Mouse (Mus musculus): ENCODE measurements at regions not wholly inside any gene's neighbourhood (a gene's known extent, or its start where the extent isn't known, plus 50 kb on each side); places are given as distances from the start of the nearest gene placed in this dataset.

DNA sequence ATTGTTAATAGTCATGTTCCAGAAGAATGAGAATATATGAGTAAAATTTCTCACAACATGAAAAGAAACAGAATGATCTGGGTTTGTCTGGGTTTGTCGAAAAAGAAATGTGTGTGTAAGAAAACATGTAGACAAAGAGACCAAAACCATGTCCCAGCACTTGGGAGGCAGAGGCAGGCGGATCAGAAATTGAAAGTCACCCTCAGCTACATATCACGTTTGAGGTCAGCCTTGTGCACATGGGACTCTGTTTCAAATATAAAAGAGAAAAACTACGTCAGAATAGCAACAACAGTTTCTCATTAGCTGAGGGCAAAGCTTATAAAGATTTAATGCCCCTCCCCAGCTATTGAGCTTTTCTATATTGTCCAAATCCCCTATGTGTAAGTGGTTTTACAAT lies 103.8 kb downstream of the Tmsb4x start:
- no peaks in the 10 kb centered on the region; the same call in 1 of the 2 replicates for H3K4me1 ChIP-seq (ENCODE audit: control insufficient read depth, insufficient read depth, low read length)
- no peaks in the 10 kb centered on the region for H3K36me3 ChIP-seq (ENCODE audit: control insufficient read depth, insufficient read depth, low read length)
- no peak overlapping the region for H3K4me3 ChIP-seq (replicated peaks; ENCODE audit: low read length)
- H3K9me3 ChIP-seq (ENCODE audit: control insufficient read depth, low read length) = no peaks in the 10 kb centered on the region
- WGBS = 62% methylated on average over 4 of the region's 4 CpGs
- no peak overlapping the region for H3K27ac ChIP-seq (replicated peaks; ENCODE audit: low read depth, low read length)
- no peak for DNase-seq (ENCODE audit: low spot score)
- ATAC-seq (ENCODE audit: low FRiP score, low read depth) = no peak
- no peak overlapping the region for H3K4me2 ChIP-seq (replicated peaks; ENCODE audit: low read depth, low read length, severe bottlenecking)
- no peak for TF ChIP-seq POLR2A (IDR thresholded peaks at IDR 0.05; ENCODE audit: borderline replicate concordance, extremely low read depth, insufficient read depth, insufficient read length)
- H3K27me3 ChIP-seq (ENCODE audit: control insufficient read depth, insufficient read depth, low read length) = no peaks in the 10 kb centered on the region; the same call in 1 of the 2 replicates
- no peak overlapping the region for H3K9ac ChIP-seq (ENCODE audit: low read depth, low read length, severe bottlenecking)

DNA sequence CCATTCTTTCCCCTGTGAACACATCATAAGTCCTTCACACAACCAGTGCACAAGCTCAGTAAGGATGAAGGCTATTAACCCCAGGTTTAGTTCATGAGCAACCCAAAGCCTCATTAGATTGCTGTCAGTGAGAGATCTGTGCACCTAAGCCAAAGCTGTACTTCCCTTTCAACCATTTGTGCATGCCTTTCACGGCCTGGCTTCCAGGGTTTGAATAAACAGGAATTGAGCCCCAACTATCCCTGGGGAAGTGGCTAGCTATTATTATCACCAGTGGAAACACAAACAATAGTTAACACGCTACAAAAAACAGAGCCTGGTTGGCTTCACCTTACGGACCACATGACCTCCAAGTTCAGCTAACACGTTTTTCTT lies 104.9 kb downstream of the Tmsb4x start:
- no peaks in the 10 kb centered on the region; the same call in 1 of the 2 replicates for H3K27me3 ChIP-seq (ENCODE audit: control insufficient read depth, insufficient read depth, low read length)
- no peaks in the 10 kb centered on the region for H3K36me3 ChIP-seq (ENCODE audit: control insufficient read depth, insufficient read depth, low read length)
- no peak overlapping the region for H3K4me3 ChIP-seq (replicated peaks; ENCODE audit: low read length)
- 0 out of 2 replicates have a peak overlapping the region, but pooled peaks have one; percentile 26 for H3K27ac ChIP-seq (replicated peaks; ENCODE audit: low read depth, low read length)
- no peak overlapping the region for H3K4me2 ChIP-seq (replicated peaks; ENCODE audit: low read depth, low read length, severe bottlenecking)
- no peaks in the 10 kb centered on the region for H3K9me3 ChIP-seq (ENCODE audit: control insufficient read depth, low read length)
- H3K9ac ChIP-seq (ENCODE audit: low read depth, low read length, severe bottlenecking) = no peak overlapping the region
- no peak for TF ChIP-seq POLR2A (IDR thresholded peaks at IDR 0.05; ENCODE audit: borderline replicate concordance, extremely low read depth, insufficient read depth, insufficient read length)
- peak; percentile 22 for DNase-seq (ENCODE audit: low spot score)
- H3K4me1 ChIP-seq (ENCODE audit: control insufficient read depth, insufficient read depth, low read length) = no peaks in the 10 kb centered on the region; the same call in 1 of the 2 replicates
- no peak for ATAC-seq (ENCODE audit: low FRiP score, low read depth)
- WGBS = 56% methylated on average over 4 of the region's 4 CpGs

DNA sequence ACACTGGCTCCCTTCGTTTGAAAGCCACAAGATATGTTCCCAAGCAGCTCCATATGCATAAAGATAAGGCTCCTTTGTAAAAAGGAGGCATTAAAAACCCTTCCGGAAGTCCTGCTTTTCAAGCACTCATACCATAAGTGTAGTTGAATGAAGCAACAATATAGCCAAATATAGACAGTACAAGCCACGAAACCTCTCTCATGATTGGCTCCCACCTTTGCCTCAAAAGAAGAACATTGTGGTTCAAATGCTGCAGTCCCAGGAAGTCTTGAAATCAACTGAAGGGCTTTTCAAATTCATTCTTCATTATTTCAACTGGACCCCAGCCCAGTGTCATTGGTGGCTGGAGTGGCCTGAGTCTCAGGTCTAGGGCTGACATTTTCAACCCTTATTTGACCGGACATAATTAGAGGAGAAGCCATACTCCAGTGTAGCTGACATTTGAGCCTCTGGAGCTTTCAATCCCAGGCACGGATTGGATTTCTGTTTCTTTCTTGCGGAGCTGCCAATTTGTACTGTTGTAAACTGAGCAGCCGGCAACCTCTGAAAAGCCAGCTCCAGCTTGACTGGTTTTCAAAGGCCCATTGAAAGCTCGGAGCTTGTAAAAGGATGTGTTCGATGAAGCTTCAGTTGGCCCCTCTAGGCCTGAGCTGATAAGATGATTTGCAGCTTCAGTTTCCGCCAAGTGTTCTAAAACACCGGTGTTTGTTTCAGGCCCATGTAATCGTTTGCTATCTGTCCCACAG lies 105.4 kb downstream of the Tmsb4x start:
- DNase-seq (ENCODE audit: low spot score) (peak; percentile 52), ATAC-seq (ENCODE audit: low FRiP score, low read depth) (no peak)
- H3K27me3 ChIP-seq (ENCODE audit: control insufficient read depth, insufficient read depth, low read length) = no peaks in the 10 kb centered on the region; the same call in 1 of the 2 replicates

GRCm38 (mm10) chrX:167101929-167102328 lies 107.2 kb downstream of the Tmsb4x start:
- no peak overlapping the region for H3K4me3 ChIP-seq (replicated peaks; ENCODE audit: low read length)
- H3K36me3 ChIP-seq (ENCODE audit: control insufficient read depth, insufficient read depth, low read length) = no peaks in the 10 kb centered on the region
- no peaks in the 10 kb centered on the region; the same call in 1 of the 2 replicates for H3K27me3 ChIP-seq (ENCODE audit: control insufficient read depth, insufficient read depth, low read length)
- H3K4me2 ChIP-seq (replicated peaks; ENCODE audit: low read depth, low read length, severe bottlenecking) = no peak overlapping the region
- no peaks in the 10 kb centered on the region; the same call in 1 of the 2 replicates for H3K4me1 ChIP-seq (ENCODE audit: control insufficient read depth, insufficient read depth, low read length)
- H3K27ac ChIP-seq (replicated peaks; ENCODE audit: low read depth, low read length) = no peak overlapping the region
- 54% methylated on average over 2 of the region's 2 CpGs for WGBS
- no peak overlapping the region for H3K9ac ChIP-seq (ENCODE audit: low read depth, low read length, severe bottlenecking)
- DNase-seq (ENCODE audit: low spot score) (no peak), ATAC-seq (ENCODE audit: low FRiP score, low read depth) (no peak)
- no peaks in the 10 kb centered on the region for H3K9me3 ChIP-seq (ENCODE audit: control insufficient read depth, low read length)
- no peak for TF ChIP-seq POLR2A (IDR thresholded peaks at IDR 0.05; ENCODE audit: borderline replicate concordance, extremely low read depth, insufficient read depth, insufficient read length)

More for the DNA sequence above, 105.4 kb downstream of the Tmsb4x start:
- no peak overlapping the region for H3K4me3 ChIP-seq (replicated peaks; ENCODE audit: low read length)
- no peak for TF ChIP-seq POLR2A (IDR thresholded peaks at IDR 0.05; ENCODE audit: borderline replicate concordance, extremely low read depth, insufficient read depth, insufficient read length)
- no peaks in the 10 kb centered on the region for H3K36me3 ChIP-seq (ENCODE audit: control insufficient read depth, insufficient read depth, low read length)
- H3K9me3 ChIP-seq (ENCODE audit: control insufficient read depth, low read length) = no peaks in the 10 kb centered on the region
- H3K9ac ChIP-seq (ENCODE audit: low read depth, low read length, severe bottlenecking) = no peak overlapping the region
- no peak overlapping the region for H3K4me2 ChIP-seq (replicated peaks; ENCODE audit: low read depth, low read length, severe bottlenecking)
- H3K4me1 ChIP-seq (ENCODE audit: control insufficient read depth, insufficient read depth, low read length) = no peaks in the 10 kb centered on the region; the same call in 1 of the 2 replicates
- 44% methylated on average over 12 of the region's 12 CpGs for WGBS
- H3K27ac ChIP-seq (replicated peaks; ENCODE audit: low read depth, low read length) = 0 out of 2 replicates have a peak overlapping the region, but pooled peaks have one; percentile 26

DNA sequence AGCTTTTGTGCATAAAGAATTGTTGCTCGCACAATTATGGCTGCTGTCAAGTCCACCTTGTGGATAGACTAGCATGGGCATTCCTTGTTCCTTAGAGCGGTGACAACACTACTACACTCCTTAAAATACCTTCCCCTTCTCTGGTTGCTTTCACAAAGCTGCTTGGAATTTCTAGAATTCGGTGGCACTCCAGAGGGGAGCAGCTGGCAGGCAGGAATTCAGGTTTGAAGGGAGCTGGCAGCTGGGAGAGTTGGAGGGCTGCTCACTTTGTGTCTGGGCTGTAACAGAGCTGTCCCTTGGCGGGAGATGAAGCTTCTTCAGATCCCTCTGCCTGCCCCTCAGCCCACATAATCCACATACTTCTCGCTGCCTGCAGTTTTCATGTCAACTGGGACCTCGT lies 109.7 kb downstream of the Tmsb4x start:
- no peaks in the 10 kb centered on the region for H3K36me3 ChIP-seq (ENCODE audit: control insufficient read depth, insufficient read depth, low read length)
- WGBS = 51% methylated on average over 6 of the region's 6 CpGs

More for the DNA sequence above, 109.7 kb downstream of the Tmsb4x start:
- peak; percentile 31 for DNase-seq (ENCODE audit: low spot score)
- Histone ChIP-seq H3K27ac (replicated peaks; ENCODE audit: low read depth, low read length) (no peak overlapping the region), H3K9me3 (ENCODE audit: control insufficient read depth, low read length) (no peaks in the 10 kb centered on the region), H3K27me3 (ENCODE audit: control insufficient read depth, insufficient read depth, low read length) (no peaks in the 10 kb centered on the region; the same call in 1 of the 2 replicates), H3K9ac (ENCODE audit: low read depth, low read length, severe bottlenecking) (no peak overlapping the region), H3K4me3 (replicated peaks; ENCODE audit: low read length) (no peak overlapping the region), H3K4me2 (replicated peaks; ENCODE audit: low read depth, low read length, severe bottlenecking) (no peak overlapping the region), H3K4me1 (ENCODE audit: control insufficient read depth, insufficient read depth, low read length) (no peaks in the 10 kb centered on the region; the same call in 1 of the 2 replicates)
- peak; percentile 83 for ATAC-seq (ENCODE audit: low FRiP score, low read depth)
- TF ChIP-seq POLR2A (IDR thresholded peaks at IDR 0.05; ENCODE audit: borderline replicate concordance, extremely low read depth, insufficient read depth, insufficient read length) = no peak

All from limb, embryonic 14.5 days (tissue).